Mouse (Mus musculus) lung, adult 2 months (tissue): ENCODE measurements around the gene Dgka.

ENCODE experiments used
- CTCF ChIP-seq: fragments of 200-500 bp; IDR thresholded peaks from 2 replicates; pipeline ENCODE4 v1.5.1; 2011; ENCODE audit warnings: mild to moderate bottlenecking, low read length, control low read depth; ENCODE audit not compliant: insufficient read depth
- POLR2A ChIP-seq: fragments of 200-500 bp; IDR thresholded peaks from 2 replicates; pipeline ENCODE4 v1.6.1; 2011; ENCODE audit warnings: low read depth, mild to moderate bottlenecking, control low read depth, low read length, borderline replicate concordance; ENCODE audit errors: extremely low read depth

- no peak for TF ChIP-seq CTCF
- TF ChIP-seq POLR2A, result no peak
Observed at GRCm38 (mm10) chr10:128746972-128747645, 2.5 kb upstream of the Dgka start.
